Mouse (Mus musculus): ENCODE data around the gene Olfr553. TPM values are rescaled to one million over a fixed set of nuclear protein-coding genes. Genes with fewer than 3 reads are reported as not detected.
A peak's percentile ranks its signal among the peaks of the same experiment; 100 is the strongest.

The Olfr553 gene
- polyA plus RNA-seq, 1 experiment from 2014 or later = not detected

DNA sequence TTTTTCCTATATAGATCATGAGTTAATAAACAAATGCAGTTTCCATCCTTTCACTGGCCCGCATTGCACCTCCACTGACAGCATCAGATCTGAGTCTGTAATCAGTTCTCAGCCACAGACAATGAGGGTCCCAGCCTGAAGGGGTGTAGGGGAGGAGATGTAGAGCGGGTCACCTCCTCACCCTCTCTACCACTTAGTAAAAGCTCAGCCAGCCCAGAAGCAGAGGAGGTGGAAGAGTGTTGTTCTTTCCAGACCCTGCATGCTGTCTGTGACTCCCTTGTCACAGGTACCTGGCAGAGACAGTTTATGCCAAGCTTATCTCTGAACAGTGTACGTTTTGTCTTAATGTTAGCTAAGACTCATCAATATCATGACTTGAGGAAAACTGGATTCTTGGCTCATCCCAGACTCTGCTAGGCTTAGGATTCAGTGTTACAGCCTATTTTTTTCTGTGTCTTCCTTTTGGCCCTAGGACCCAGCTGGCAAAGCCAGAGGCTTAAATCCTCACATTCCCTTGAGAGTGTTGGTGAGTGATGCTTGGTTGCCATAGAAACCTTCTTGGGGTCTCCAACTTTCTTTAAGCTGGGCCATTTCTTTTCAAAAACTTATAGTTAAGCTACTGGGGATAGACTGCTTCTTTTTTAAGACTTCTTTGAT is 44.7 kb downstream of the Olfr553 start:
- ATAC-seq (ENCODE audit: low FRiP score) = no peak
- H3K27ac ChIP-seq (replicated peaks) = no peak overlapping the region
- no peaks in the 10 kb centered on the region for H3K9me3 ChIP-seq (replicated peaks)

DNA sequence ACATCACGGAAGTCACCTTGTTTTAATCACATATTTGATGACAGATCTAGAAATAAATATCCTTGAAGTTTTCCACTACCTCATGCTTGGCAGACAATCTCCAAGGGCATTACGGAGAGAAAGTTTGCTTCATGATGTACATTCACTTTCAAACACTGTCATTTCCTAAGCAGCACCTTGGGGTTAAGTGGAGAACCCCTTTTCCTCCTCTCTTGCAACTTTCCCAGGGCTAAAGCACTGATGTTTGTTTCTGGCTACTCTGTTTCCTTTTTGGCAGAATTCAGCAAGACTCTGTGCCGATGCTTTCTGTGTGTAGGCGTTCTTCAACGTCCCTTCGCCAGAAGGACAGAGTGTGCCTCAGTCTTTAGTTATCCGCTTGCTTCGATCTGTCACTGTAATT is 46.9 kb downstream of the Olfr553 start, which contains the start of gene Olfr550:
Gene Olfr550, plus strand, starts transcription at position 301 of the 400 bp plus-strand sequence.
- Histone ChIP-seq H3K27me3 (replicated peaks) (no peaks in the 10 kb centered on the region), H3K9ac (replicated peaks) (no peak within 1 kb of the TSS), H3K4me2 (no peak within 1 kb of the TSS), H3K9me3 (replicated peaks) (no peaks in the 10 kb centered on the region), H3K4me1 (no peaks in the 10 kb centered on the region), H3K4me3 (replicated peaks) (no peak within 1 kb of the TSS), H3K27ac (replicated peaks) (no peak within 1 kb of the TSS), H3K36me3 (no peaks in the 10 kb centered on the region)
- no peak for ATAC-seq (ENCODE audit: low FRiP score)
- 93% methylated on average over 8 of the region's 8 CpGs for WGBS

More for the DNA sequence above, 44.7 kb downstream of the Olfr553 start:
- no peaks in the 10 kb centered on the region for H3K27me3 ChIP-seq (replicated peaks)
- 59% methylated on average over 3 of the region's 3 CpGs for WGBS
- H3K9ac ChIP-seq (replicated peaks) = no peak overlapping the region
- H3K4me2 ChIP-seq = no peak overlapping the region
- no peak overlapping the region for H3K4me3 ChIP-seq (replicated peaks)
- H3K4me1 ChIP-seq = no peaks in the 10 kb centered on the region
- no peaks in the 10 kb centered on the region for H3K36me3 ChIP-seq

DNA sequence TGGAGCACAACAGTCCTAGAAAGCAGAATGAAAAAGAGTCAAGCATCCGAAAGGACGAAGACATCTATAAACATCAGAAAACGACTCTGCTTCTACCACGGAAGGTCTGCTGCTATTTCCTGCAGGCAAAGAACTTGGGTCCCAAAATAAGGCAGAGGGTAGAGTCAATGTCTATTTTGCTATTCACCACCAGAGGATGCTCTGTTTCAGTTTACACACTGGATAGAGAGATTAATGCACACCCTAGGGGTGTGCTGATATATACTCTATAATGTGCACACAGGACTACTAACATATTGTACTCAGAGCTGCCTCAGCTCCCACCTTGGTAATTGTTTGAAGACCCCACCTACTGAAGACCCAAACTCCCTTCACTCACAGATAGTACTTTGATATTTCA is 51.8 kb downstream of the Olfr553 start:
- WGBS = 92% methylated on average over 4 of the region's 4 CpGs
- H3K36me3 ChIP-seq = no peaks in the 10 kb centered on the region
- no peak overlapping the region for H3K27ac ChIP-seq (replicated peaks)

DNA sequence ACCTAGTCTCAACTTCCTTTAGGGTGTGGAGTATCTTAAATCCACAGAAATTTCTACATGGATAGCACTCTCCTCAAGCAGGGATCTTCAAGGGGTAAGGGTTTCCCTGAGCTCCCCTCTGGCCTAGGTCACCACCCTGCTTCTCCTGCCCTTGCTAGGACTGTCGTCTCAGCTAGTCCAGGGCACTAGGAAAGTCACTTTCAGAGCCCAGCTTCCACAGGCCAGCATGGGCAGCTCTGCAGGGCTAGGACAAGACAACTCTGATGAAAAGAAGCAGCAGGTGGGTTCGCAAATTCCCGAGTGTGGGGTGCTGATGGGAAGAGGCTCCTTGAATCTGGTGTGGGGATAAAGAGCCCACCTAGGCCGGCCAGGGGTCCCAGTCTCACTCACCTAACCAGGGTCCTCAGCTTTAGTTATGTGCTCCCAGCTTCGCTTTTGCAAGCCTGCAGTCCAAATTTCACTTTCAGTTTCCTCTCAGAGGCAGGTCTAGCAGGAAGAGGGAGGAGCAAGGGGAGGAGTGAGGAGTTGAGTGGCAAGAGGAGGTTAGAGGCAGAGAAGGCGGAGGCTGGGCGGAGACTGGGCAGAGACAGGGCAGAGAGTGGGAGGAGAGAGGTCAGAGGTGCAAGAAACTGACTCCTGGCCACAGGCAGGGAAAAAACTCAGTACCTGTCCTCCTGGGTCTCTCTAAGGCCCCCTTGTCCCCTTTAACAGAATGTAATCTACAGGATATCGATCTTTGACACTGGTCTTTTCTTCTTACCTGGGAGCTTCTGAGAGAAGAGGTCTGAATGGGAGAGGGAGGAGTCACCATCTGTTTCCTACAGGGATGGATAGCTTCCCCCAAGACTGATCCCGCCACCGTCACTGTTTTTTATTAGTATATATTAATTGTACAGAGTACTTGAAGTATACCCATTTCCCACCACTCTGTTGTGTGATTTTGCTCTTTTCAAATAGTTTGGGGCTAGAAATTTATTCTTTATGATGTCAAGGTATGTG is 52.7 kb downstream of the Olfr553 start, which contains the start of gene Trim21:
Gene Trim21, minus strand, starts transcription at position 488 of the 999 bp plus-strand sequence.
- Histone ChIP-seq H3K36me3 (no peaks in the 10 kb centered on the region), H3K9ac (replicated peaks) (no peak within 1 kb of the TSS; the same call in 1 of the 2 replicates), H3K9me3 (replicated peaks) (no peaks in the 10 kb centered on the region), H3K4me2 (peak within 1 kb of the TSS; percentile 50), H3K27ac (replicated peaks) (no peak within 1 kb of the TSS), H3K27me3 (replicated peaks) (no peaks in the 10 kb centered on the region), H3K4me3 (replicated peaks) (peak within 1 kb of the TSS; percentile 38), H3K4me1 (no peaks in the 10 kb centered on the region)
- peak; percentile 63; the same call in 1 of the 2 replicates for ATAC-seq (ENCODE audit: low FRiP score)
- 19% methylated on average over 10 of the region's 10 CpGs for WGBS

More for the DNA sequence above, 51.8 kb downstream of the Olfr553 start:
- no peak for ATAC-seq (ENCODE audit: low FRiP score)
- H3K27me3 ChIP-seq (replicated peaks) = no peaks in the 10 kb centered on the region
- H3K4me1 ChIP-seq = no peaks in the 10 kb centered on the region
- no peak overlapping the region for H3K4me3 ChIP-seq (replicated peaks)
- H3K4me2 ChIP-seq = no peak overlapping the region
- H3K9ac ChIP-seq (replicated peaks) = no peak overlapping the region
- no peaks in the 10 kb centered on the region for H3K9me3 ChIP-seq (replicated peaks)

Other genes starting within 250 kb of the Olfr553 start
- gene Rrm1, start 176.5 kb downstream of the Olfr553 start, polyA plus RNA-seq (2015; fragmentation: Nextera tagmentation; extraction: Ambion mirVana) = 38.0 and 65.1 TPM in 2 replicates
- 0.36 and 0.56 TPM in 2 replicates for gene Olfr543, start 136.5 kb downstream of the Olfr553 start, polyA plus RNA-seq (2015; fragmentation: Nextera tagmentation; extraction: Ambion mirVana)
- 0.14 and 0.18 TPM in 2 replicates for gene Olfr544, start 129.9 kb downstream of the Olfr553 start, polyA plus RNA-seq (2015; fragmentation: Nextera tagmentation; extraction: Ambion mirVana)
- gene Olfr545, start 118.6 kb downstream of the Olfr553 start, polyA plus RNA-seq (2015; fragmentation: Nextera tagmentation; extraction: Ambion mirVana) = 0.33 and 0.41 TPM in 2 replicates
- not detected in 2 replicates for gene Olfr547, start 83.5 kb downstream of the Olfr553 start, polyA plus RNA-seq (2015; fragmentation: Nextera tagmentation; extraction: Ambion mirVana)
- gene Olfr548-ps1, start 77.3 kb downstream of the Olfr553 start, polyA plus RNA-seq (2015; fragmentation: Nextera tagmentation; extraction: Ambion mirVana) = not detected in 2 replicates
- not detected in 2 replicates for gene Olfr549, start 68.3 kb downstream of the Olfr553 start, polyA plus RNA-seq (2015; fragmentation: Nextera tagmentation; extraction: Ambion mirVana)
- gene Trim21, start 52.7 kb downstream of the Olfr553 start, polyA plus RNA-seq (2015; fragmentation: Nextera tagmentation; extraction: Ambion mirVana) = 0.52 TPM in 1 of 2 replicates, not detected in the other
- gene Olfr550, start 46.8 kb downstream of the Olfr553 start, polyA plus RNA-seq (2015; fragmentation: Nextera tagmentation; extraction: Ambion mirVana) = not detected in 2 replicates
- gene Olfr551, start 26.3 kb downstream of the Olfr553 start, polyA plus RNA-seq (2015; fragmentation: Nextera tagmentation; extraction: Ambion mirVana) = not detected in 2 replicates
- not detected in 2 replicates for gene Olfr552, start 20.4 kb downstream of the Olfr553 start, polyA plus RNA-seq (2015; fragmentation: Nextera tagmentation; extraction: Ambion mirVana)
- not detected in 2 replicates for gene Olfr554, start 20.2 kb upstream of the Olfr553 start, polyA plus RNA-seq (2015; fragmentation: Nextera tagmentation; extraction: Ambion mirVana)
- not detected in 2 replicates for gene Olfr555, start 40.6 kb upstream of the Olfr553 start, polyA plus RNA-seq (2015; fragmentation: Nextera tagmentation; extraction: Ambion mirVana)
- not detected in 2 replicates for gene Olfr556, start 46.7 kb upstream of the Olfr553 start, polyA plus RNA-seq (2015; fragmentation: Nextera tagmentation; extraction: Ambion mirVana)
- gene Trim68, start 69.1 kb upstream of the Olfr553 start, polyA plus RNA-seq (2015; fragmentation: Nextera tagmentation; extraction: Ambion mirVana) = 7.0 and 10.4 TPM in 2 replicates
- gene Olfr557, start 77.7 kb upstream of the Olfr553 start, polyA plus RNA-seq (2015; fragmentation: Nextera tagmentation; extraction: Ambion mirVana) = not detected in 2 replicates
- gene Olfr558, start 84.0 kb upstream of the Olfr553 start, polyA plus RNA-seq (2015; fragmentation: Nextera tagmentation; extraction: Ambion mirVana) = 0.22 and 0.54 TPM in 2 replicates
- gene Olfr33, start 100.9 kb upstream of the Olfr553 start, polyA plus RNA-seq (2015; fragmentation: Nextera tagmentation; extraction: Ambion mirVana) = not detected in 2 replicates
- not detected in 2 replicates for gene Olfr559, start 109.3 kb upstream of the Olfr553 start, polyA plus RNA-seq (2015; fragmentation: Nextera tagmentation; extraction: Ambion mirVana)
- gene Olfr560, start 141.1 kb upstream of the Olfr553 start, polyA plus RNA-seq (2015; fragmentation: Nextera tagmentation; extraction: Ambion mirVana) = not detected in 2 replicates
- 0.06 TPM in 1 of 2 replicates, not detected in the other for gene Olfr78, start 141.3 kb upstream of the Olfr553 start, polyA plus RNA-seq (2015; fragmentation: Nextera tagmentation; extraction: Ambion mirVana)
- not detected in 2 replicates for gene Olfr561, start 153.0 kb upstream of the Olfr553 start, polyA plus RNA-seq (2015; fragmentation: Nextera tagmentation; extraction: Ambion mirVana)
- not detected in 2 replicates for gene Olfr564, start 185.3 kb upstream of the Olfr553 start, polyA plus RNA-seq (2015; fragmentation: Nextera tagmentation; extraction: Ambion mirVana)
- not detected in 2 replicates for gene Olfr566, start 240.5 kb upstream of the Olfr553 start, polyA plus RNA-seq (2015; fragmentation: Nextera tagmentation; extraction: Ambion mirVana)

Measured in neural tube, embryonic 15.5 days (tissue).